Mouse (Mus musculus) kidney, embryonic 14.5 days (tissue): ENCODE results near the gene Sos1. TPM values are rescaled to one million over a fixed set of nuclear protein-coding genes. Genes with fewer than 3 reads are reported as not detected.
"Not testable (repeated sequence)": the region's sequence is repeated elsewhere in the genome, so short reads cannot be mapped to it uniquely, and the experiment has no call there.

Experiments used
- ATAC-seq: fragments of 200-750 bp; cut with Nextera tagmentation; 2 replicates; pipeline ENCODE4 v1.8.0; 2017; ENCODE audit warnings: moderate number of reproducible peaks, mild to moderate bottlenecking, moderate TSS enrichment, moderate library complexity; ENCODE audit not compliant: low FRiP score, low TSS enrichment
- H3K27ac ChIP-seq: fragments of 300-500 bp; sonication (generic); 2 replicates; pipeline ENCODE4 v1.5.1; 2014; ENCODE audit warnings: low read depth, mild to moderate bottlenecking, low read length, moderate library complexity, mixed read lengths
- H3K27me3 ChIP-seq: fragments of 300-500 bp; sonication (generic); 2 replicates; pipeline ENCODE4 v1.6.1; 2014; ENCODE audit warnings: mild to moderate bottlenecking, low read length; ENCODE audit not compliant: control insufficient read depth, insufficient read depth
- H3K36me3 ChIP-seq: fragments of 300-500 bp; sonication (generic); 2 replicates; pipeline ENCODE4 v1.6.1; 2014; ENCODE audit warnings: low read length, mixed read lengths; ENCODE audit not compliant: control insufficient read depth, insufficient read depth
- H3K4me1 ChIP-seq: fragments of 300-500 bp; sonication (generic); 2 replicates; pipeline ENCODE4 v1.6.1; 2014; ENCODE audit warnings: low read length, mixed read lengths; ENCODE audit not compliant: control insufficient read depth, insufficient read depth
- H3K4me2 ChIP-seq: fragments of 300-500 bp; sonication (generic); replicated peaks from 2 replicates; pipeline ENCODE4 v1.6.1; 2014; ENCODE audit warnings: low read depth, mild to moderate bottlenecking, low read length
- H3K4me3 ChIP-seq: fragments of 300-500 bp; sonication (generic); 2 replicates; pipeline ENCODE4 v1.5.1; 2014; ENCODE audit warnings: mild to moderate bottlenecking, low read length
- H3K9ac ChIP-seq: fragments of 300-500 bp; sonication (generic); 2 replicates; pipeline ENCODE4 v1.6.1; 2014; ENCODE audit warnings: low read depth, mild to moderate bottlenecking, low read length, moderate library complexity
- H3K9me3 ChIP-seq: fragments of 300-500 bp; sonication (generic); 2 replicates; pipeline ENCODE4 v1.6.1; 2016; ENCODE audit warnings: low read length; ENCODE audit not compliant: control insufficient read depth
- WGBS: fragments of 180-500 bp; shearing (Covaris S2); extraction: QIAGEN DNeasy Blood & Tissue Kit; methylation state at CpG from one replicate; pipeline ENCODE4 v1.1.7; 2014; 5-methylcytosine and 5-hydroxymethylcytosine counted together
- polyA plus RNA-seq: library from polyadenylated mRNA; unstranded; fragments of >200 nt; fragmentation: Nextera tagmentation; extraction: Ambion mirVana; gene quantifications from 2 replicates; pipeline ENCODE4 v1.2.1, GENCODE M21; 2014

Gene Sos1
- polyA plus RNA-seq, 1 experiment from 2014 or later, result 9.2 TPM

DNA sequence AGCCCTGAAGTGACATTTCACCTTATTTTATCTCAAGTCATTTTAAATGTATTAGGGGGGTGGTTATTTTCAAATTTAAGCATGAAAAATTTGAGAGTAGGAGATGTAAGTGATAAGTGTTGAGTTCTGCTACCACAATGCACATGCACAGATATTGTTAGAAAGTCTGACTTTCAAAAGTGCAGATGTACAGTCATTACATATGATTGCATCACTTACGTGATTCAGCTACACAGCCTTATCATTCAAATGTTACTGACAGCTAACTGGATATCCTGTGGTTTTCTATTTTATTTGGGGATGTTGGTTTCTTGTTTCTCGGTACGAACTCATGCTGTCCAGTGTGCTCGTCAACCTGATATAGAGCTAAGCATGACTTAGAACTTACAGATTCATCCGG, 4.9 kb upstream of the Sos1 start:
- H3K4me2 ChIP-seq, result no peak overlapping the region
- H3K27ac ChIP-seq, result no peak overlapping the region
- no peaks in the 10 kb centered on the region for H3K27me3 ChIP-seq
- ATAC-seq, result no peak
- no peaks in the 10 kb centered on the region for H3K9me3 ChIP-seq
- no peak overlapping the region for H3K4me3 ChIP-seq
- H3K4me1 ChIP-seq, result 0 out of 2 replicates have a peak, but pooled peaks cover 8% of the 10 kb centered on the region
- H3K36me3 ChIP-seq, result no peaks in the 10 kb centered on the region
- no peak overlapping the region for H3K9ac ChIP-seq
- WGBS, result 85% methylated on average over 5 of the region's 5 CpGs

DNA sequence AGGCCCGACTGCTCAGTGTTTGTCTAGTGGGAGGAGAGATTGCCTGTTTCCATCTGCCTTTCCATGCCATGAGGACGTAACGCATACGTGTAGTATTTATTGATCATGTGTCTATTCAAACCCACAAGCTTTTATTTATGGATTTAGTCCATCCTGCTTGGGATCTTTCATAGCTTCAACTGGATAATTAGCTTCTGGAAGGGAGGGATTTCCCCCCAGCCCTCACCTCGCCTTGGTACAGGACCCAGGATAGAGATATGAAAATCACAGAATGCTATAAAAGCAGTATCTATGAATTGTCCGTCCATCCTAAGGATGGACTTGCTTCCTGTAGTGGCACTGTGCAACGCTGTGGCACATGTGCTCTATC, 587 bp upstream of the Sos1 start:
- Histone ChIP-seq H3K36me3 (no peaks in the 10 kb centered on the region; the same call in 1 of the 2 replicates), H3K27me3 (no peaks in the 10 kb centered on the region), H3K9me3 (no peaks in the 10 kb centered on the region), H3K4me2 (peak overlapping the region; percentile 49), H3K4me3 (peak overlapping the region; percentile 94), H3K9ac (peak overlapping the region; percentile 96; the same call in 1 of the 2 replicates), H3K27ac (peak overlapping the region; percentile 95), H3K4me1 (peaks cover 17% of the 10 kb centered on the region; the same call in 1 of the 2 replicates)
- WGBS, result 36% methylated on average over 7 of the region's 7 CpGs
- no peak for ATAC-seq

DNA sequence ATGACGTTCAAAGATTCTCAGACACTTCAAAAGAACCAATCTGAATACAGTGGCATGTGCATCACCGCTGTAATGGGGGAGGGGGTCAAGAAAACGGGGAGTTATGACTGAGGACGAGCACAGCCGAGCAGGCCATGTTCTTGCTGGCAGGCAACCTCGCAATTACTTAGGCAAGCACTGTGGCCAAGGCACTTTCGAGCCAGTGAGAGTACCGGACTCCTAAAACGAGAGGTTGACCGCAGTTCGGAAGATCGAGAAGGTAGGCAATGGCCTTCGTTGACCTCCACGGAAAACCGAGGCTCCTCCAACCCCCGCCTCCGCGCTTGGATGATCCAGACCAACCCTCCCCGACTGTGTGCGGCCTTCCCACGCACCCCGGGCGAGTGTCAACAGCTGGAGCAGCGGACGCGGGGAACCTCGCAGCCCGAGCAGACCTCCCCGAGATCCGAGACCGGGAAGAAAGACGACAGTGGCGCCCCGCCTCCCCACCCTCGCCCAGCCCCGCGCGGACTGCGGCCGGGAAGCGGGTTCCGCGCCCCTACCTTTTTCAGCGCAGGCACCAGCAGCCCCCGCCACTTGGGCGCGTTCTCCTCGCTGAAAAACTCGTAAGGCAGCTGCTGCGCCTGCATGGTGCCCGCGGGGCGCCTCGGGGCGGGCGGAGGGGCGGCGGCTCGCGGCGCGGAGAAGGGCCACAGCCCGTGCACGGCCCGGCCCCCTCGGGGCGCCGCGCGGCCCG, 790 bp downstream of the Sos1 start:
- H3K4me2 ChIP-seq, result peak overlapping the region; percentile 49
- WGBS, result under 1% methylated on average over 64 of the region's 71 CpGs

DNA sequence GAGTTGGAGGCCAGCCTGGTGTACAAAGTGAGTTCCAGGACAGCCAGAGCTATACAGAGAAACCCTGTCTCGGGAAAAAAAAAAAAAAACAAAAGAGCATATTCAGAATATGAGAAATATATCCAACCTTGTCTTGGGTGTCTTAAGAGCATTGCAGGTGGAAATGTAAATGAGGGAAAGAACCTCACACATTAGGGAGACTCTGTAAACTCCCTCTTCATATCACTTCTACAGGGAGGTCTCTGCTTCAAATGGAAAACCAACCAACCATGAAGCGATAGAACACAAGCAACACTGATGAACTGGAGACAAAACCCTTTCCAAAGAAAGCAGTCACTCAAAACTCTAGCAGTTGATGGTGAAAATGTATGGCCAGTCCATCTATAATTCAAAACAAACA, 2.6 kb downstream of the Sos1 start:
- no peak for ATAC-seq
- Histone ChIP-seq H3K9me3 (no peaks in the 10 kb centered on the region), H3K4me3 (no peak overlapping the region), H3K4me2 (no peak overlapping the region), H3K27me3 (no peaks in the 10 kb centered on the region), H3K9ac (no peak overlapping the region), H3K36me3 (peaks cover 3% of the 10 kb centered on the region; the same call in 1 of the 2 replicates), H3K27ac (no peak overlapping the region), H3K4me1 (peaks cover 14% of the 10 kb centered on the region; the same call in 1 of the 2 replicates)
- 82% methylated on average over 2 of the region's 2 CpGs for WGBS

More for the DNA sequence above, 790 bp downstream of the Sos1 start:
- Histone ChIP-seq H3K9ac (peak overlapping the region; percentile 96), H3K4me3 (peak overlapping the region; percentile 94), H3K27me3 (no peaks in the 10 kb centered on the region), H3K9me3 (no peaks in the 10 kb centered on the region), H3K4me1 (peaks cover 17% of the 10 kb centered on the region; the same call in 1 of the 2 replicates), H3K36me3 (peaks cover 2% of the 10 kb centered on the region; the same call in 1 of the 2 replicates), H3K27ac (peak overlapping the region; percentile 95)
- peak; percentile 38 for ATAC-seq

DNA sequence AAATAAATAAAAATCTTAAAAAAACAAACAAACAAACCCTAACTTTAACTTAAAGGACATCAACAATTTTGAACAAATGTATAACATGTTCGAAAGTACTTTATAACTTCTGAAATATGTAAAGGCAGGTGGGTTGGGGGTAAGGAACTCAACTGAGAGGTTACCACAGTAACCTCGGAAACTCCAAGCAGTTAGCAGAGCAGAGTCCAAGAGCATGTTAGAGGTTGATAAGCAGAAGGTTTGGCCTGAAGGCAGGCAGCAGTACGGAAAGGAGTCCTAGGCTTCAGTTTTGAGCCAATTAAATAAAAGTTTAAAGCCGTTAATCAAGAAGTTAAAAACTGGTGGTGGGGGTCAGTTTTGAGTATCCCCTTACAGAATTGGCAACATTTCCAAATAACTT, 3.8 kb downstream of the Sos1 start:
- no peak overlapping the region for H3K9ac ChIP-seq
- peaks cover 15% of the 10 kb centered on the region; the same call in 1 of the 2 replicates for H3K4me1 ChIP-seq
- 63% methylated on average over 4 of the region's 4 CpGs for WGBS
- H3K27me3 ChIP-seq, result no peaks in the 10 kb centered on the region
- H3K36me3 ChIP-seq, result peaks cover 3% of the 10 kb centered on the region; the same call in 1 of the 2 replicates
- H3K9me3 ChIP-seq, result no peaks in the 10 kb centered on the region
- no peak for ATAC-seq
- no peak overlapping the region for H3K4me3 ChIP-seq
- H3K4me2 ChIP-seq, result no peak overlapping the region
- no peak overlapping the region for H3K27ac ChIP-seq

DNA sequence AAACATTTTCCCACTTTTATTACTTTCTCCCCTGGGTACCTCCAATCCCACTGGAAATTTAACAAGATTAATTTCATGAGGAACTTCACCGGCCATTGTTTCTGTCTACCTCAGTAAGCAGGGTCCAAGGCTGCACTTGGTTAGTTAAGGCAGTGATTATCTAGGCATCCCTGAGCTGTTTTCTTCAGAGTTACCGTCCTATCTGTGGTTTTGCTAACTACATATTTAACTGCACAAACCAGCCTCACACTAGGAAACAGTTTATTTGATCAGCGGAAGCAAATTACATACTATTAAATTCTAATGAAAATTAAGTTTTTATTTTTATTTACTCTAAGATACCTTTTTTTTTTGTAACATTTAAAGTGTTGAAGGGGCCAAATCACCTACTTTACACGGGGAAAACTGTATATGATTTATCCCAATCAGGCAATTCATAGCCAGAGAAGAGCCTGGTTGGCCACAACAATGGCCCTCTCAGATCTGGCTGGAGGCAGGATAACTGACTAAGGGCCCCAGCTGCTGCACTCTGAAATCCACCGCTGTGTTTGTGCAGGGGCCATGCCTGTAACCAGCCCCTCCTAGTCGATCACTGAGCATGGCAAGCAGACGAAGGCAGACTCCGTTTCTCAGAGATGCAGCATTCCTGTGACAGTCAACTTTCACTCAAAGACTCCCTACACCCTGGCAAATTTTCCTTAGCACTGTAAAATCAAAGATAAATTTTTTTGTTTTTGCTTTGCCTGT, 9.0 kb downstream of the Sos1 start:
- 0 out of 2 replicates have a peak, but pooled peaks have one; percentile 65 for ATAC-seq

DNA sequence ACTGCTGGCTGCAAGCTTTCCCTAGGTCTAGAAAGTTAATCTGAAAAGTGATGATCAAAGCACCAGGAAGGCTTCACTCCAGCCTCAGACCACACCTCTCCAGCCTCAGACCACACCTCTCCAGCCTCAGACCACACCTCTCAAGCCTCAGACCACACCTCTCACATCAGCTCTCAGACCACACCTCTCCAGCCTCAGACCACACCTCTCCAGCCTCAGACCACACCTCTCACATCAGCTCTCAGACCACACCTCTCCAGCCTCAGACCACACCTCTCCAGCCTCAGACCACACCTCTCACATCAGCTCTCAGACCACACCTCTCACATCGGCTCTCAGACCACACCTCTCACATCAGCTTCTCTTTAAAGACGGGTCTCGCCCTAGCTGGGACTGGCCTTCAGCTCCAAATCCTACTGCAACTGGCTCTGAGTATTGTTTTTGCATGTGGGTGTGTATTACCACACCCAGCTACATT, 11.8 kb downstream of the Sos1 start:
- not testable (repeated sequence) for H3K9me3 ChIP-seq, ATAC-seq, H3K27me3 ChIP-seq, H3K9ac ChIP-seq, H3K4me3 ChIP-seq, H3K27ac ChIP-seq, H3K36me3 ChIP-seq, H3K4me2 ChIP-seq, H3K4me1 ChIP-seq
- WGBS, result 38% methylated on average over 3 of the region's 3 CpGs

More for the DNA sequence above, 9.0 kb downstream of the Sos1 start:
- Histone ChIP-seq H3K9me3 (no peaks in the 10 kb centered on the region), H3K9ac (no peak overlapping the region), H3K36me3 (peaks cover 3% of the 10 kb centered on the region; the same call in 1 of the 2 replicates), H3K4me1 (peaks cover 3% of the 10 kb centered on the region; the same call in 1 of the 2 replicates), H3K4me2 (no peak overlapping the region), H3K27ac (no peak overlapping the region), H3K4me3 (no peak overlapping the region), H3K27me3 (no peaks in the 10 kb centered on the region)
- 41% methylated on average over 8 of the region's 8 CpGs for WGBS

DNA sequence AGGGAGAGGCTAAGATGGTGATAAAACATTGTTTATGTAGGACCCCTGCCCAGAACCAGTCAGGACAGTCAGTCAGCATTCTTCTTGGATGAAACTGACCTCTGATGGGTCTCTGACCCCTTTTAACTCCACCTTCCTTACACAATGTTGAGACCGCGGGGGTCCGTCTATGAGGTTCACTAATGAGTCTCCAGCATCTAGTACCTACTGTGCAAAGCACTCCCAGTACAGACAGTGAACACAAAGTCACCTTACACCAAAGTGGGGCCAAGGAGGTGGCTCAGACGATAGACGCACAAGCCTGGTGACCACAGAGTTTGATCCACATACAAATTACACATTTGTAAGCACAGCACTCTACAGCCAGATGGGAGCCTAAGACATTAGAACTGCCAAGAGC, 20.0 kb downstream of the Sos1 start:
- no peak for ATAC-seq
- Histone ChIP-seq H3K4me3 (no peak overlapping the region), H3K9ac (no peak overlapping the region), H3K27ac (no peak overlapping the region), H3K9me3 (no peaks in the 10 kb centered on the region), H3K27me3 (no peaks in the 10 kb centered on the region), H3K4me2 (no peak overlapping the region), H3K36me3 (peaks cover 7% of the 10 kb centered on the region; the same call in 1 of the 2 replicates), H3K4me1 (no peaks in the 10 kb centered on the region)
- 50% methylated on average over 5 of the region's 5 CpGs for WGBS
